In the genomic region with DNA sequence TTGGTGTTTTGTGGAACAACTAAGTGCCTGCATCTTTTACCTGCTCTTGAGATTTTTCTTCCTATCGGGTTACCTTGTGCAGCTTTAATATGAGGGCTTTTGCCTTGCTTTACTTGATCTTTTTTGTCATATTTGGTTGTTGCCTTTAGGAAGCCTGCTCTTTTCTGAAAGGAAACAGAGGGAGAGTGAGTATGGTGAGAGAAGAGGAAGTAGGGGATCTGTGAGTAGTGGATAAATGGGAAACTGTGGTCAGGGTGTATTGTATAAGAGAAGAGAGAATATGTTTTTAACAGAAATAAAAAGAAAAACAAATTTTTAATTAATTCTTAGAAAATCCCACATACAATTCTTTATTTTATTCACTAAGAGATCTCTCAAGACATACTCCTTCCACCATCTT, we compare ENCODE assay signal across 1 mouse cellular context.
A peak's percentile ranks its signal among the peaks of the same experiment; 100 is the strongest.
TF ChIP-seq lines count a peak whose summit lies in the region.

No protein-coding gene starts in this region.

TF ChIP-seq in MEL, 35 proteins besides CTCF, POLR2A, EP300 and RAD21:
- TF ChIP-seq CHD1 (IDR thresholded peaks at IDR 0.05; ENCODE audit: low read depth, low read length), result 0 out of 2 replicates have a peak, but pooled peaks have one; percentile 63
- TF ChIP-seq TAL1 (IDR thresholded peaks at IDR 0.05; ENCODE audit: low read length), result 0 out of 2 replicates have a peak, but pooled peaks have one; percentile 26
- peak; percentile 29; the same call in 1 of the 2 replicates for TF ChIP-seq GATA1 (IDR thresholded peaks at IDR 0.05; ENCODE audit: low read depth, low read length)
- TF ChIP-seq E2F4 (IDR thresholded peaks at IDR 0.05; ENCODE audit: borderline replicate concordance, low read depth, low read length), result no peak
- no peak for TF ChIP-seq MYB (IDR thresholded peaks at IDR 0.05; ENCODE audit: low read depth, low read length)
- peak; percentile 46; the same call in 1 of the 2 replicates for TF ChIP-seq RCOR1 (IDR thresholded peaks at IDR 0.05; ENCODE audit: low read depth, low read length)
- TF ChIP-seq BHLHE40 (IDR thresholded peaks at IDR 0.05; ENCODE audit: borderline replicate concordance, low read depth, low read length), result no peak
- no peak for TF ChIP-seq ZNF384 (IDR thresholded peaks at IDR 0.05; ENCODE audit: low read depth, low read length)
- TF ChIP-seq USF2 (IDR thresholded peaks at IDR 0.05; ENCODE audit: borderline replicate concordance in 1 of 2, insufficient read depth in 1 of 2, low read depth in 1 of 2, low read length in 2 of 2), result no peak
